Mouse (Mus musculus) kidney, postnatal 0 days (tissue): ENCODE measurements around the gene Trim9. TPM values are rescaled to one million over a fixed set of nuclear protein-coding genes. Genes with fewer than 3 reads are reported as not detected.
A peak's percentile ranks its signal among the peaks of the same experiment; 100 is the strongest.

Experiments used
- ATAC-seq: fragments of 200-750 bp; cut with Nextera tagmentation; replicated peaks from 2 replicates; pipeline ENCODE4 v1.8.0; 2017; ENCODE audit warnings: low read depth, moderate number of reproducible peaks, moderate TSS enrichment, moderate library complexity; ENCODE audit not compliant: low FRiP score
- DNase-seq: peaks from one replicate; pipeline ENCODE4 v3.0.0-alpha.2; 2016; ENCODE audit warnings: low spot score
- H3K27ac ChIP-seq: fragments of 300-500 bp; sonication (generic); 2 replicates; pipeline ENCODE4 v1.5.1; 2014; ENCODE audit warnings: mild to moderate bottlenecking
- H3K27me3 ChIP-seq: fragments of 300-500 bp; sonication (generic); 2 replicates; pipeline ENCODE4 v1.6.1; 2014; ENCODE audit warnings: low read length, mixed read lengths; ENCODE audit not compliant: insufficient read depth
- H3K36me3 ChIP-seq: fragments of 300-500 bp; sonication (generic); 2 replicates; pipeline ENCODE4 v1.6.1; 2014; ENCODE audit warnings: low read length, mixed read lengths; ENCODE audit not compliant: insufficient read depth
- H3K4me1 ChIP-seq: fragments of 300-500 bp; sonication (generic); replicated peaks from 2 replicates; pipeline ENCODE4 v1.6.1; 2014; ENCODE audit warnings: antibody characterized with exemption, low read length, mixed read lengths; ENCODE audit not compliant: insufficient read depth
- H3K4me2 ChIP-seq: fragments of 300-500 bp; sonication (generic); 2 replicates; pipeline ENCODE4 v1.6.1; 2014; ENCODE audit warnings: mild to moderate bottlenecking, low read length, moderate library complexity, mixed read lengths
- H3K4me3 ChIP-seq: fragments of 300-500 bp; sonication (generic); replicated peaks from 2 replicates; pipeline ENCODE4 v1.5.1; 2014; ENCODE audit warnings: low read depth, low read length
- H3K9ac ChIP-seq: fragments of 300-500 bp; sonication (generic); 2 replicates; pipeline ENCODE4 v1.6.1; 2014; ENCODE audit warnings: low read depth, low read length
- H3K9me3 ChIP-seq: fragments of 300-500 bp; sonication (generic); replicated peaks from 2 replicates; pipeline ENCODE4 v1.6.1; 2016; ENCODE audit warnings: low read length, inconsistent platforms, mixed read lengths
- CTCF ChIP-seq: IDR thresholded peaks from 2 replicates; pipeline ENCODE4 v1.5.1; 2016; ENCODE audit warnings: antibody characterized with exemption, low read depth, mild to moderate bottlenecking, moderate library complexity
- WGBS: fragments of 180-500 bp; shearing (Covaris S2); extraction: QIAGEN DNeasy Blood & Tissue Kit; methylation state at CpG from one replicate; pipeline ENCODE4 v1.1.7; 2014; 5-methylcytosine and 5-hydroxymethylcytosine counted together
- polyA plus RNA-seq: library from polyadenylated mRNA; unstranded; fragments of >200 nt; fragmentation: Nextera tagmentation; extraction: Ambion mirVana; gene quantifications from 2 replicates; pipeline ENCODE4 v1.2.1, GENCODE M21; 2015

Trim9 gene
- polyA plus RNA-seq, 1 experiment from 2014 or later: 2.3 TPM

DNA sequence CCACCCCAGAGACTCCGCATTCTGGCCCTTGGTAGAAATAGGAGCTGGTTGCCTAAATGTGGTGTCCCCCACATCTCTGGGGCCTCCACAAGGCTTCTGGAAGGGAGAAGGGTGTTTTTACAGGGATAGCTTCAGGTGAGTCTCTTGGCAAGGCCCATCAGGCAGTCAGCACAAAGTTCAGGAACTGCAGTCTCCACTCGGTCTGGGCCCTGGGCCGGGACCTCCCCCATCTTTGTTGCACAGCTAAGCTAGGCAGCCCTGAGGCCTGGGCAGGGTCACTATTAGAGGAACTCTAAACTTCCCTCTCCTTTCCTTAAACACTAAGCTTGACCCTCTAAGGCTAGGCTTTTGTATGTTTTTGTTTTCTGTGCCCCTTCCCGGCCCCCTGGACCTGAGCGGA, 120.8 kb downstream of the Trim9 start:
- 0 out of 2 replicates have a peak, but pooled peaks have one; percentile 11 for ATAC-seq
- H3K9me3 ChIP-seq: no peaks in the 10 kb centered on the region

DNA sequence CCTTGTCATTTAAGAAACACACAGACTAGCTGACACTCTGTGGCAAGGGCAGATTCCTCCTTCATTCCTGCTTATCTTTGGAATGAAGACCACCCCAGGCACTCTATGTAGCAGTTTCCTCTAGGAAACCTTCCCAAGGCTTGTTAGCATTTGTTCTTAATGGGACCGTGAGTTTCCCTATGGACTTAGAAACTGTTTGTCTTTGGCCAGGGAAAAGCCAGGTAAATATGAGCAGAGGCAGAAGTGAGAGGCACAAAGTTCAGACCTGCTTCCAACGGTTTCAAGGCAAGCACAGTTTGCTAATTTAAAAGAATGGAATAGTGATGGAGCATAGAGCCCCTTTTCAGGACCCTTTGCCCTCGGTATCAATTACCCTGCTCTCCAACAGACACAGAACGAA, 124.1 kb downstream of the Trim9 start:
- WGBS: 60% methylated on average over 4 of the region's 4 CpGs
- no peak for DNase-seq
- no peak for TF ChIP-seq CTCF
- H3K4me2 ChIP-seq: no peak overlapping the region
- peaks cover 7% of the 10 kb centered on the region; the same call in 1 of the 2 replicates for H3K4me1 ChIP-seq
- H3K27ac ChIP-seq: peak overlapping the region; percentile 62
- H3K9ac ChIP-seq: no peak overlapping the region
- H3K9me3 ChIP-seq: no peaks in the 10 kb centered on the region
- no peak overlapping the region for H3K4me3 ChIP-seq
- 0 out of 2 replicates have a peak, but pooled peaks cover 3% of the 10 kb centered on the region for H3K36me3 ChIP-seq
- no peak for ATAC-seq
- H3K27me3 ChIP-seq: no peaks in the 10 kb centered on the region

More for the DNA sequence above, 120.8 kb downstream of the Trim9 start:
- H3K4me1 ChIP-seq: 0 out of 2 replicates have a peak, but pooled peaks cover 7% of the 10 kb centered on the region
- no peak for DNase-seq
- H3K4me3 ChIP-seq: peak overlapping the region; percentile 42
- H3K4me2 ChIP-seq: peak overlapping the region; percentile 70
- H3K27ac ChIP-seq: peak overlapping the region; percentile 50; the same call in 1 of the 2 replicates
- TF ChIP-seq CTCF: no peak
- no peaks in the 10 kb centered on the region for H3K27me3 ChIP-seq
- WGBS: 24% methylated on average over 5 of the region's 5 CpGs
- H3K36me3 ChIP-seq: no peaks in the 10 kb centered on the region
- peak overlapping the region; percentile 57 for H3K9ac ChIP-seq

DNA sequence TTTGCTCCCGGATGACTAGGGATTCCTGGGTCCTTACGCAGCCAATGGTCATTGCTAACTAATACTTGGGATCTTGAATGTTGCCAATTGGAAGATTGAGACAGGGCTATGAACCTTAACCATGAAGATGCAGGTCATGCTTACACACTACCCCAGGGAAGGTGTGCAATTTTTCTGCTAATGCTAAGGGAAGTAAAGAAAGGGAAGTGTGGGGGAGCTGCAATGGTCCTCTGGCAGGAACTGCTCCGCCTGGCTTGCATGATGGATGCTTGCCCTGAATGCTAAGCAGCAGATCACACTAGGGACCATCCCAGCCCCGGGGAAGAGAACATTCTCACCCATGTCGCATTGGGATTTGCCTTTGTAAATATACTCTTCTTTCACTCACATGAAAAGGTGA, 126.0 kb downstream of the Trim9 start:
- no peak for DNase-seq
- no peak for ATAC-seq
- Histone ChIP-seq H3K9me3 (no peaks in the 10 kb centered on the region), H3K4me2 (no peak overlapping the region), H3K36me3 (peaks cover 9% of the 10 kb centered on the region; the same call in 1 of the 2 replicates), H3K9ac (no peak overlapping the region), H3K4me3 (no peak overlapping the region), H3K27ac (no peak overlapping the region), H3K4me1 (peaks cover 3% of the 10 kb centered on the region; the same call in 1 of the 2 replicates), H3K27me3 (no peaks in the 10 kb centered on the region)
- TF ChIP-seq CTCF: no peak
- WGBS: 81% methylated on average over 5 of the region's 5 CpGs

DNA sequence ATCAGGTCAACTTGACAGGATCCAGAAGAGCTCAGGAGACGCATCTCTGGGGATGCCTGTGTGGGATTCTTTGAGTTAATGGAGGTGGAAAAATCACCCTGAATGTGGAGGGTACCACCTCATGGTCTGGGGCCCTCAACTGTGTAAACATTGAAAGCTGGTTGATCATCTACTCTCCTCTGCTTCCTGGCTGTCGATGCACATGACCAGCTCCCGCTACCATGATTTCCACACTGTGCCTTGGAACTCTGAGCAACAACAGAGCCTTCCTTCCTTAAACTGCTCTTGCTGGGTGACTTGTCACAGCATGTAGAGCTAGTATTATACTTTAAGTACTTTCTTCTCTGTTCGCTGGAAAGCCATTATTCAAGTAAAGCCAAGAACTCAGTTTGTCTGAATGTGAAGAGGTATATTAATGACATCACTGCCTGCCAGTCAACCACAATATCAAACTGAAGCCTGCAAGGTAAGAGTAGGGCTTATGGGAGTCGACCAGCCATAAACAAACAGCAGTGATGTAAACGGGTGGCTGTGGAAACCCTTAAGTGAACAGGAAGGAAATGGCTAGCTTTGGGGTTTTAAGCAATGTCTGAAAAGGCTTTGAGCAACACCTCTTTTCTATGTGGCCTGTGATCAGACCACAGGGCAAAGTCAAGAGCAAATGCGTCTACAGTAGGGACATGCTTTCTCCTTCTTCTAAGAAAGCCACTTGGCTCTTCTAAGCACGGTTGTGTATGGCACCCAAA, 128.4 kb downstream of the Trim9 start:
- ATAC-seq: no peak; the same call in 1 of the 2 replicates
- Histone ChIP-seq H3K27ac (peak overlapping the region; percentile 39; the same call in 1 of the 2 replicates), H3K4me3 (no peak overlapping the region), H3K4me1 (no peaks in the 10 kb centered on the region; the same call in 1 of the 2 replicates), H3K9me3 (no peaks in the 10 kb centered on the region), H3K4me2 (no peak overlapping the region), H3K27me3 (no peaks in the 10 kb centered on the region), H3K9ac (no peak overlapping the region), H3K36me3 (peaks cover 14% of the 10 kb centered on the region)
- DNase-seq: no peak
- TF ChIP-seq CTCF: no peak
- 64% methylated on average over 8 of the region's 8 CpGs for WGBS

DNA sequence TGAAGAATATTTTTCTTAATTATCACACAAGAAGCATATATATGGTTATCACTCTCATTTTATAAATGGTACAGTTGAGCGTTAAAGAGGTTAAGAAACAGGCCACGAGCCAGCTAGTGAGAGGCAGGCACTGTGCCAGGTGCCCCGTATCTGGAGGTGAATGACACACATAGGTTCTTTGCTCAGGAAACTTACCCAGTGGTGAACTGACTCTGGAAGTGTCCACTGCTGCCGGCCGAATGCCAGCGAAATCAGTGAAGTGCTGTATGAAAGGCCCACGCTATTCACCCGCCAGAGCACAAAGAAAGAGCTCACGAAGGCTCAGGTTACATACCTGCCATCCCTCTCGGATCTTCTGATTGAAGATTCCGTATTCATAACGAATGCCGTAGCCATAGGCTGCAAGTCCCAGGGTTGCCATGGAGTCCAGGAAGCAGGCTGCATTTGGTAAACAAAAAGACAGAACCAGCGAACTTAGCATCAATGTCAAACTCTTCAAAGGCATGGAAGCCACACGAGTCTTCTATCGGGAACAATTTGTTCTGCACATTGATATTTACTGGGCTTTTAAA, 131.1 kb downstream of the Trim9 start:
- Histone ChIP-seq H3K36me3 (peaks cover 14% of the 10 kb centered on the region), H3K27me3 (no peaks in the 10 kb centered on the region), H3K27ac (no peak overlapping the region), H3K4me3 (no peak overlapping the region), H3K4me2 (no peak overlapping the region), H3K9me3 (no peaks in the 10 kb centered on the region), H3K4me1 (no peaks in the 10 kb centered on the region), H3K9ac (no peak overlapping the region)
- ATAC-seq: no peak
- DNase-seq: no peak
- 72% methylated on average over 16 of the region's 16 CpGs for WGBS
- no peak for TF ChIP-seq CTCF

DNA sequence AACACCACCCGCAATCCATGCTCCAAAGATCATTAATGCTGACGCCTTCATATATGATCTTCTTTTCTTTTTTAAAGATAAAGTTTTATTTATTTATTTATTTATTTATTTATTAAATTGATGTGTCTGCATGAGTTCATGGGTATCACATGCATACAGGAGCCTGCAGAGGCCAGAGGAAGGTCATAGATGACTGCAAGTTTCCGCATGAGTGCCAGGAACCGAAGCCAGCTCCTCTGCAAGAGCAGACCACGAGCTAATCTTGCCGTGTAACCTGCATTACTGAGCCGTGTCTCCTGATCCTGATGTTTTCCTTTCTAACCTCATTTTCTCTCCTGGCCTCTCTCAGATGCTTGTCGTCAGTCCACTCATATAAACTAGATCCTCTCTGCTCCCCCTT, 133.1 kb downstream of the Trim9 start:
- TF ChIP-seq CTCF: no peak
- WGBS: 45% methylated on average over 8 of the region's 8 CpGs
- Histone ChIP-seq H3K4me2 (no peak overlapping the region), H3K27ac (peak overlapping the region; percentile 33), H3K9me3 (no peaks in the 10 kb centered on the region), H3K36me3 (peaks cover 14% of the 10 kb centered on the region), H3K27me3 (no peaks in the 10 kb centered on the region), H3K4me3 (no peak overlapping the region), H3K4me1 (no peaks in the 10 kb centered on the region), H3K9ac (no peak overlapping the region)
- DNase-seq (peak; percentile 41), ATAC-seq (peak; percentile 59; the same call in 1 of the 2 replicates)
